Mouse (Mus musculus): ENCODE data around the gene Tma7.

The Tma7 gene

GRCm38 (mm10) chr9:109060184-109060897 lies 22.0 kb downstream of the Tma7 start:
- DNase-seq = no peak

- peak; percentile 89 for DNase-seq
Observed at GRCm38 (mm10) chr9:109059136-109059903, 23.1 kb downstream of the Tma7 start, which contains the start of gene Trex1. Gene Trex1, minus strand, starts transcription at chr9:109059734.

GRCm38 (mm10) chr9:109058006-109058765 lies 24.2 kb downstream of the Tma7 start:
- no peak for DNase-seq

GRCm38 (mm10) chr9:109057543-109057942 lies 24.8 kb downstream of the Tma7 start:
- no peak for DNase-seq

GRCm38 (mm10) chr9:109056916-109057315 lies 25.5 kb downstream of the Tma7 start:
- no peak for DNase-seq

GRCm38 (mm10) chr9:109056081-109056690 lies 26.2 kb downstream of the Tma7 start:
- DNase-seq = no peak

- no peak for DNase-seq
Observed at GRCm38 (mm10) chr9:109055271-109056030, 26.9 kb downstream of the Tma7 start.

GRCm38 (mm10) chr9:109054712-109055111 lies 27.7 kb downstream of the Tma7 start:
- DNase-seq = peak; percentile 50

- DNase-seq = no peak
Observed at GRCm38 (mm10) chr9:109053851-109054250, 28.5 kb downstream of the Tma7 start.

GRCm38 (mm10) chr9:109053366-109053765 lies 29.0 kb downstream of the Tma7 start:
- DNase-seq = no peak

GRCm38 (mm10) chr9:109052490-109053260 lies 29.7 kb downstream of the Tma7 start:
- no peak for DNase-seq

- DNase-seq = no peak
Observed at GRCm38 (mm10) chr9:109051651-109052489, 30.5 kb downstream of the Tma7 start.

- DNase-seq = no peak
Observed at GRCm38 (mm10) chr9:109051011-109051501, 31.3 kb downstream of the Tma7 start.

GRCm38 (mm10) chr9:109050674-109050997 lies 31.8 kb downstream of the Tma7 start:
- no peak for DNase-seq

GRCm38 (mm10) chr9:109049996-109050673 lies 32.3 kb downstream of the Tma7 start:
- no peak for DNase-seq

GRCm38 (mm10) chr9:109049316-109049715 lies 33.1 kb downstream of the Tma7 start:
- DNase-seq = no peak

GRCm38 (mm10) chr9:109046306-109046705 lies 36.1 kb downstream of the Tma7 start:
- no peak for DNase-seq

GRCm38 (mm10) chr9:109041351-109041750 lies 41.0 kb downstream of the Tma7 start:
- DNase-seq = no peak

GRCm38 (mm10) chr9:109040906-109041305 lies 41.5 kb downstream of the Tma7 start:
- no peak for DNase-seq

GRCm38 (mm10) chr9:109040216-109040615 lies 42.2 kb downstream of the Tma7 start:
- no peak for DNase-seq
